Mouse (Mus musculus): ENCODE measurements around the gene Crlf1.

DNA sequence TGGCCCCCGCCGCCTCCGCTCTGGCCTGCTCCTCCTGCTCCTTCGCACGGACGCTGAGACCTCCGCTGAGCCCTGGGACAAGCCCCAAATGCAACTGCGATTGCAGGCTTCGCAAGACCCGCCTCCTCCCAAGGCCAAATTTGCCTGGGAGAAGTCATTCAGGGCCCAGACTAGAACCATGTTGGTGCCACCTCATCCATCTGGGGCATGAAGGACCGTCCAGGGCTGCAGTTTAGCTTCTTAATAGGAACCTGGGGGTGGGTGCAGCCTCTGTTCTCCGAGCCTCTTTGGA is 2.8 kb downstream of the Crlf1 start:
- no peak for TF ChIP-seq CTCF (IDR thresholded peaks at IDR 0.05; ENCODE audit: control insufficient read depth, insufficient read depth, insufficient read length)
- no peak for TF ChIP-seq MAX (IDR thresholded peaks at IDR 0.05)
- no peak for TF ChIP-seq USF1 (IDR thresholded peaks at IDR 0.05; ENCODE audit: low read depth)
- TF ChIP-seq MYOG (IDR thresholded peaks at IDR 0.05; ENCODE audit: control insufficient read depth, extremely low read depth, insufficient read length), result no peak
- no peak for TF ChIP-seq CEBPB (IDR thresholded peaks at IDR 0.05; ENCODE audit: low read depth)
- TF ChIP-seq MYOD1 (IDR thresholded peaks at IDR 0.05; ENCODE audit: control insufficient read depth, insufficient read length, low read depth), result no peak

Data from C2C12 (cell line).